Mouse (Mus musculus) embryo, embryonic 11.5 days (tissue): ENCODE measurements around the gene Lyrm7.
A peak's percentile ranks its signal among the peaks of the same experiment; 100 is the strongest.

Experiments used
- DNase-seq: peaks from one replicate; pipeline ENCODE4 v3.0.0-alpha.2; 2012; ENCODE audit warnings: low read depth, low spot score

Lyrm7 gene

DNA sequence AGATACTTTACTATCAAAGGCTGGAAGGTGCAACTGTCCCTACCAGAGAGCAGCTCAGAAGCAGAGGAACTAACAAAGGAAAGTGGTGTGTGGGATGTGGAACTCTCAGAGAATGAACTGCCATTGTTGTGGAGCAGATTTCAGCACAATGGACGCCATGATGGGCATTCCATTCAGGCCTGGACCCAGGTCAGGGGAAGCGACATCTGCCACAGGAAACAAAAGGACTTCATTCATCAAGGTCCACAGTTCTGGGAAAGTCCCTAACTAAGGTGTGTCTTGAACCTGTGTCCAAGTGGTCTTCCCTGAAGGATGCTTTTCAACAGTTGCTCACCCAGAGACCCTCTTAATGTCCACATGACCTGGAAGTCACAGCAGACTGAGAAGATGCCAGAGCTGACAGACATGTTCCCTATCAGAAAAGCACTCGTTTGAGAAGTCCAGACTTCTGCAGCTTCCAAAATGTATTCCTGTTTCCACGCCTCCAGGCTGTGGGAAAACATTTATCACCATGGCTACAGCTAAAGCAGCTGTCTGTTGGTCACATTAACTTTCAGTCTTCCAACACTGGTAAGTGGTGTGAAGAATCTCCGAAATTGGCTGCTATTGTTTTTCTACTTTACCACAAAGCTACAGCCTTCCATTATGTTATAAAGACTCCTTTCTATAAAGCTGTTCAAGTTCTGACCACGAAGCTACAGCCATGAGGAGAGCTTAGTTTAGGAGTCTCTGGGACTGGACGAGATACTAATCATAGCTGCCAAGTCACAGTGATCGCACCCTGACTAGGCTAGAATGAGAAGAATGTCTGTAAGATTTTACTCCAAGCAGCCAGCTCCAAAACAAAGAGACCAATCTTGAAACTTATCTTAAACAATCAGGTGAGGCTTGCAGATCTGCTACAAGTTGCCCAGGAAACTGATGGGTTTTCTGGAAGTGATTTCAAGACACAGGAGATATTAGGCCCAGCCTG, 15.0 kb downstream of the Lyrm7 start:
- DNase-seq, result no peak

DNA sequence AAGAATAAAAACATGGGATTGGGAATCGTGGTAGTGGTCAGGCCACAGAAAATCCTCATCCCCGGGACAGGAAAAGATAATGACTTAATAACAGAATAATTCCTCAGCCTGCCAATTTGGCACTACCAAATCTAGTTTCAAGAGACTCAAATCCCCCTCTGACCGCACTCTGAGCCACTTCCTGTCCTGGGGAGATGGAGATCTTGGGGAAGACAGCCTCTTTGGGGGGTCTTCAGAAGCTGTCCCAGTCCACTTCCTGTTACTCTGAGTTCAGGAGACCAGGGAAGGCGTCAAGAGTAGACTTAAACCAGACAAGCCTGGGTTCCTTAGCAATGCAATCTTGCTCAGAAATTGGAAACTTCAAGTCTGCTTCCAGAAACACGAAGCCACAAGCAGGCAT, 15.8 kb downstream of the Lyrm7 start:
- no peak for DNase-seq

DNA sequence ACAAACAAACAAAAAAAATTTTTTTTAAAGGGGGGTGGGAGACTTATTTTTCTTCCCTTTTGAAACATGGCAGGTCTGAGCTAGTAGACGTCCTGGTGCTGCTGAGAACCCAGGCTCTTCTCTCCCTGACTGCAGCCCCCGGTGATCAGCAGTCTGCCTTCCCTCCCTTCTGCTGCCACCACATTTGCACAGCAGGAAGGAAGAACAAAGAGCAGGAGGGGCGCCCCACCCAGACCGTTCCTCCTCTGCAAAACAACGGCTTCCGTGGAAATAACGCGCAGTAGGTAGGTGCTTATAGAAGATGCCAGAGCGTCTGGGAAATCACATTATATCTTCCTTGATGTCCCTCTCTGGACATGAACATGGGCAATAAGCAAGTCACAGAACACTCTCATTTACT, 16.3 kb downstream of the Lyrm7 start:
- no peak for DNase-seq

DNA sequence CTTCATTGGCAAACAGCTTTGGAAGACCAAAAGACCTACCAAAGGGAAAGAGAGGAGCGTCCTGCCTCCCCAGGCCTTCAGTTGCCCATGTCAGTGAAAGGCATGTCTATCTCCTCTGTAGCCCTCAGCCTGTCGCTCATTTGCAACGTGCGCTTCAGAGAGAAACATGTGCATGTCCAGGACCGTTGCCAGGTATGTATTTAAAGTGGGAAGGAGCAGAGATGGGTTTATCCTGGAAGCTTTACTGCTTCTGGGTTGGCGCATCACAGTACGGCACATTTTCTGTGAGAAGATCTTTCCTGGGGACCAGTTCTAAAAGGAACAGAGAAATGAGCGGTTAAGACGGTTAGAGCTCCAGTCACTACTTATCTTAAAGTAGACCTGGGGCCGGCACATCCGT, 19.8 kb downstream of the Lyrm7 start:
- DNase-seq, result no peak

DNA sequence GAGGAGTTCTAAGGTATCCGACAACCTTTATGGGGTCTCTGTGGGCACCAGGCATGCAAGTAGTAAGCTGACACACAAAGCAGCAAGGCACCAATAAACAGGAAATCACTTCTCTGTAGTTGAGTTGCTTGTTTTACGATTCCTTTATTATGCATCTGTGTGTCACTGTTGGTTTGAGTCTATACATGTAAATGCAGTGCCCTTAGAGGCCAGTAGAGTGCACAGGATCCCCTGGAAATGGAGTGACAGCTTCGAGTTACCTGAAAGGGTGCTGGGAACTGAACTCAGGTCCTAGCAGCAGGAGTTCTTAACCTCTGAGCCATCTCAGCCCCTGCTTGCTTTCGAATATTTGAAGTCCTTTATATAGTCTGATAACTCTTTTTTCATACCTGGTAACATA, 21.0 kb downstream of the Lyrm7 start:
- DNase-seq, result no peak

DNA sequence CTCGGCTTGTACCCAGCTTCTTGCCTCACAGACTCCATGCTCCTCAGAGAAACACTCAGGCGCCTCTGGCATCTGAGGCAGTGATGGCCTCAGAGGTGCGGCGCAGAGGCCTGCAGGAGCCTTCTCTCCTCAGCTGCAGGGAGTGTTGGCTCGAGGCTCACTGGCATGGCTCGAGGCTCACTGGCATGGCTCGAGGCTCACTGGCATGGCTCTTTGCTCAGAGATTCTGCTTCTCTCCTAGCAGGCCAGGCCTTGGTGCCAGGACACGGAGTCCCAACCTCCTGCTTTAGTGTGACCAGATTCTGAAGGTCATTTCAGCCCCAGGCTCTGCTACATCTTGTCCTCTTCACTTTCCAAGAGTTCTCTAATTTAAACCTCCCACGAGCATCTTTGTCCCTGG, 24.6 kb downstream of the Lyrm7 start:
- no peak for DNase-seq

DNA sequence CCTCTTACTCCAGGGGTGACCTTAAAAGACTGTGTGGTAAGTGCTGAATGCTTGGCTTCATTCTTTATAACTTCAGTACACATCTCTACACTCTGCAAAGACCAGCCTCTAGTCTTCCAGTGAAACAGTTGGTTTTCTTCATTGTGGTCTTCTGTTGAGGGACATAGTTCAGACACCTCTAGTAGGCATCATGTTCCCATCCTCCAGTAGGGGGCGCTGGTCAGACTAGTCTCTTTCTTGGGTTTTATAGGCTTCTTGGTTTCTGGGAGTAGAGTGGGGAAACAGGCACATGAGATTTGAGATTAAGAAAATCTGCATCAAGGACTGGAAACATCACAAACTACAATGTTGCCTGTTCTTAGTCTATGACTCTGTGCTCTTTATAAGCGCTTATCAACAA, 26.1 kb downstream of the Lyrm7 start:
- no peak for DNase-seq

DNA sequence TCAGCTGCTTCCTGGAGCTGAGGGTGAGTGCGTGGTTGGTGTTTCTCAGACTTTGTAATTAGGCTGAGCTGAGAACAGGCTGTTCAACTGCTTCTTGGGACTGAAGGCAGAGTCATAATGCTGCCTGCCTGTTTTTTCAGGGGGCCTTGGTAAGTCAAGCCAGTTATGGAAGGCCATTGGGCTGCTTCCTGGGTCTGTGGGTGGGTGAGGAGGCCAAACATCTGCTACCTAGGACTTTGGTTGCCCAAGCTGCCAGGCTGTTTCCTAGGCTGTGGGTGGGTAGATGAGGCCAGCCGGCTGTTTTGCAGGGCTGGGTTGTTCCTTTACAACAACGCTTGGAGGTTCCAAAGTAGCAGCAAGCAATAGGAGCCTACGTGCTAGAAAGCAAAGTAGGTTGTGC, 26.9 kb downstream of the Lyrm7 start:
- no peak for DNase-seq

DNA sequence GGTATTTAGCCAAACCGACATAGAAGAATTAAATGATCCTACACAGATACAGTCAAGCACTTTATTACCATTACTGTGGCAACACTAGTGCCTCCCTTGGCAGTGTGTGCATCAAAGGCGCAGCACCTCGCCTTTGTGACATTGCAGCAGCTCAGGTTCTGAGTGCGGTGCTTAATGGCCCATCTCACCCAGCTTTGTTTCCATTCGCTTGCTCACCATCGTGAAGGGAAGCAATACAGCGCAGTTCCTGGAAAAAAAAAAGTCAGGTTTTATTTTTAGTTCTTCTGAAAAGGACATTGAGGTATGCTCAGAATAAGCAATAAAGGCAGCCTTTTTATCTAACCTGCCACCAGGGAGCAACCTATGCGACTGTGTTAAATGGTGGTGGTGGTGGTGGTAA, 33.9 kb downstream of the Lyrm7 start:
- DNase-seq, result no peak

DNA sequence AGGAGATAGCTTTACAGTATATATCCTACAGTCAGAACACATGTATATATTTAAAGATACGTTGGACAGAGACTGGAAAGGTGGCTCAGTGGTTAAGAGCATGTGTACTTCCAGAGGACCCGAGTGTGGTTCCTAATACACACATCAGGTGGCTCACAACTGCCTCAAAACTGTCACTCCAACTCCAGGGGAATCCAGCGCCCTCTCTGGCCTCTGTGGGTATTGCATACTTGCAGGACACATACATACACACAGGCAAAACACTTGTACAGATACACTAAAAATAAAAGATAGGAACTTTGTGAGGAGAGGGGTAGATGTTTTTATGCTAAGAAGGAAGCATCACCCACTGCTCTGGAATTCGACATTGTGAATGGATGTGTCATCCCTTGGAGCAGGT, 34.9 kb downstream of the Lyrm7 start:
- DNase-seq, result no peak

DNA sequence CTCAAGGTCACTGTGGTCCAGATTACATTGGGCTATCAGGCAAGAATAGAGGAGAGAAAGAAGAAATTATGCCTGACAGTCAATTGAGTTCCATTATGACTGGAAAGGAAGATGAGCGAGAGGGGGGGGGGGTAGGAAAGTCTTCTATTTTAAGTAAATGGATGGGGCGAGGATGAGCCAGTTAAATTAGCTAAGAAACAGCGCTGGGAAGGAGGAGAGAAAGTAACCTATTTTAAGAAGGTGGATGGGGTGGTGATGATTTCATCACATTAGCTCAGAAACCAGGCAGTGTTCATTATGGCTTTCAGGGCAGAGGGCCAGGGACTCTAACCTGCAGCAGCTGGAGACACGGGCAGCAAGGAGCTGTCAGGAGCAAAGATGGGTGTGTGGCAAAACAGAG, 37.2 kb downstream of the Lyrm7 start:
- no peak for DNase-seq

DNA sequence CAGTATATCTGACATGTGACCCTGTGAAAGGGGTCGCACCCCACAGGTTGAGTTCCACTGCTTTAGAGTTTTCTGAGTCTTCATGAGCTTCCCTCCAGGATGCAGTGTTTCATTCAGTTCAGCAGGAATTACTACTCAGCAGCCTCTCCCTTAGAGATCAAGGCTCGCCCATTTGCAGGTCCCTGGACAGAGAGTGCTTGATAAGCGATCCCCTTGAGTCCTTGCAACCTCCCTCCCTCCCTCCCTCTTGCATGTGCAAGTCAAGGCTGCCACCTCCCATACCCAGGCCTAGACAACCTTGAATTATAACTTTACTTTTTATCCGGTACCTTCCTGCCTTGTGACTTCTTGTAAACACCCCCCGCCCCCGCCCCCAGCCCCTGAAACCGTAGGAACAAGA, 41.2 kb downstream of the Lyrm7 start:
- no peak for DNase-seq

DNA sequence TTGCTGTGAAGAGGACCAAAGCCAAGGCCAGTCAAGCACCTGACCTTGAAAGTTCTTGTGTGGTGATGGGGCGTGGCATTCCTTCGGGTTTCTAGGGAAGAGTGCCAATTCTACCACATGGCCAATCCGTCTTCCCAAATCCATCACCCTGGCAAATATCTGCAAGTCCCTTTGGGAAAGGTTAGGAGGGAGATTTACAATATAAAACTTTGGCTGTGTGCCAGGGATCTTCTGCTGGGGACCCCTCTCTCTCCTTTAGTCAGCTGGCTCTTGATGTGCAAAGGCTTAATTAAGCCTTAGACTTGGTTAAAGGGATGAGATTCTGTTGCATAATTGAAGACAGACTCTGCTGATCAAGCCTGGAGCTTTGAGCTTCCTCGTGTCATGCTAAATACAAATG, 43.3 kb downstream of the Lyrm7 start:
- no peak for DNase-seq

DNA sequence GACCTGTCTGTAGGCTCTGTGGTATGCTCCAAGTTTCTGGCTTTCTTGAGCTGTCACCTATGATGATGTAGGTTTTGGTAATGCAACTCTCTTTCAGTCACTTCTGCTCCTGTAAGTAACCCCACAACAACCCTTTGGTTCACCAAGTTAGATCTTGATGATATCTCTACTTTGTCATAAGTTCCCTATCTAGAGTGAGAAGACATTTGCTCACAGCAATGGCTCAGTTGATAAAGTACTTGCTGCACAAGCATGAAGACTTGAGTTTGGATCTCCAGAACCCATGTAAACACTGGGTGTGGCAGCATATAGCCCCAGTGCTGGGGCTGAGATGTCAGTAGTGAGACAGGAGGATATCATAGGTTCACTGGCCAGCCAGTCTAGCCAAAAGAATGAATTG, 45.1 kb downstream of the Lyrm7 start:
- no peak for DNase-seq

DNA sequence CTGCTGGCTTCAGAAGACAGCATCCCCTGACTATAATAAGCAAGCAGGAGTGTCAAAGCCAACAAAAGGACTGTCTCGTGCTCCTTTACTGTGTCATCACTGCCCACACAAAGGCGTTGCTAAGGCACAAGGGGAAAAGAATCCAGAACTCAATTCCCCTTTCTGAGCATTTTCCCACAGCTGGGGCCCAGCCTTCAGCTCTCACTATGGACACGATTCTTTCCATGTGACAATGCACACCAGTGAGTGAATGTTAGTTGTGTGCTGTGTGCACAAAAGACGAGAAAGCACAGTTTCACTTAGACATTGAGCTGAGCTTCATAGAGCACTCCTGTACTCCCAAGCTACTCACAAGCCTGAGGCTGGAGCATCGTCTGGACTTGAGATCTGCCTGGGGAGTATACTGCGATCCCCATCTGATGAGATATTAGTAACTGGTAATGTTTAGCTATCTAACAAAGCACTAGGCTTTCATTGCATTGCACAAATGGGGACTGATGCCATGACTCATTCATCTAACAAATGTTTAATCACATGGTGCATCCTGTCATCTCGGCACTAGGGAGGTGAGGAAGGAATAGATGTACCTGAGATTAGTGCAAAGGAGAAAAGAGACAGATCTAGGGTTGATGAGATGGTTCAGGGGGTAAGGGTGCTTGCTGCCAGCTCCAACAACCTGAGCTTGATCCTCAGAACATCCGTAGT, 47.8 kb downstream of the Lyrm7 start:
- DNase-seq, result peak; percentile 37

DNA sequence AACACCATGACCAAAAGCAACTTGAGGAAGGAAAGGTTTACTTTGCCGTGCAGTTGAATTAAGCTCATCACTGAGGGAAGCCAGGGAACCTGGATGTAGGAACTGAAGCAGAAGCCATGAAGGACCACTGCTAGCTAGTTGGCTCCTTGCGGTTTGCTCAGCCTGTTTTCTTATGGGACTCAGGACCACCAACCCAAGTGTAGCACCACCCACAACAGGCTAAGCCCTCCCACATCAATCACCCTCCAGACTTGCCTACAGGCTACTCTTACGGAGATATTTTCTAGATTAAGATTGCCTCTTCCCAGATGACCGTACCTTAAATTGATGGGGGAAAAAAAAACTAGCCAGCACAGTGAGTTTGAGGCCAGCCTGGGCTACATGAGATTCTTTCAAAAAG, 48.4 kb downstream of the Lyrm7 start:
- no peak for DNase-seq

DNA sequence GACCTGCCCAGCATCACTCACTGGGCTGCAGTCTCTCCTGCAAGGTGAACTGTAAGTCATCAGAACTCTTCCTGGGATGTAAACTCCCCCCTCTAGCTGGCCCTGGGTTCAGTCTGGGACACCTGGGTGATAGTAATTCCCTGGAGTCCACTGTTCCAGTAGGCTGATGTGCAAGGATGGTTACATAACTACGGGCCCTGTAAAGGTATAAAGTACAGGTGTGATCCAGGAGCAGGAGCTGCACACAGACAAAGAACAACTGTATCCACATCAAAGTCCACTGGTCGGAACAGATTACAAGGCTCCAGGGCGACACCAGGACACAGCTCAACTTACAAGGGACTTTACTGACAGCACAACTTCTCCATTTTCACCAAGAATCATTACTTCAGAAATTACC, 49.7 kb downstream of the Lyrm7 start:
- DNase-seq, result no peak

DNA sequence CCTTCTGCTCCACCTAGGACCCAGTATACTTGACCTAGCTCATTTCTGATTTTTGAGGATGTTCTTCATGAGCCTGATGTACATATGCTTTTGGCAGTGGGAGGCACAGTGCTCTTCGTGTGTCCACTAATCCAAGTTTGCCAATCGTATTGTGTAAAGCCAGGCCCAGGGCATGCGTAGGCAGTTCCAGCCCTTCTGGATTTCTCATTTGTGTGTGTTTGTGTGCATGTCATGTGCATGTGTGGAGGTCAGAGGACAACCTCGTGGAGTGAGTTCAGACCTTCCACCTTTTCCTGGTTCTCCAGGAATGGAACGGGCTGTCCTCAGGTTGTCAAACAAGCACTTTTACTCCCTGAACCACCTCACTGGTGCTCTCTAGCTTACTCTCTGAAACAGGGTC, 51.1 kb downstream of the Lyrm7 start:
- no peak for DNase-seq

DNA sequence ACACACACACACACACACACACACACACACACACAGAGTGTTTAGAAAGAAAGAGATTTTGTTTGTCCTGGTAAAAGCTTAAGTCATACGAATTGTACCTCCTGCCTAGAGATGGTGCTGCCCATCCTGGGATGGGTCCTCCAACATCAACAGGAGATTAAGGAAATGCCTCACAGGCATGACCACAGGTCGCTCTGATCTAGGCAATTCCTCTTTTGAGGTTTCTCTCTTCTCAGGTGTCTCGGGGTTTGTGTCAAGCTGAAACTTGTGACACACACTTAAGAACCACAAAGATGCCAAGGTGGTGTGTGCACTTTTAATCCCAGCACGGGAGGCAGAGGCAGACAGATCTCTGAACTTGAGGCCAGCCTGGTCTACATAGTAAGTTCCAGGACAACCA, 52.5 kb downstream of the Lyrm7 start:
- no peak for DNase-seq

DNA sequence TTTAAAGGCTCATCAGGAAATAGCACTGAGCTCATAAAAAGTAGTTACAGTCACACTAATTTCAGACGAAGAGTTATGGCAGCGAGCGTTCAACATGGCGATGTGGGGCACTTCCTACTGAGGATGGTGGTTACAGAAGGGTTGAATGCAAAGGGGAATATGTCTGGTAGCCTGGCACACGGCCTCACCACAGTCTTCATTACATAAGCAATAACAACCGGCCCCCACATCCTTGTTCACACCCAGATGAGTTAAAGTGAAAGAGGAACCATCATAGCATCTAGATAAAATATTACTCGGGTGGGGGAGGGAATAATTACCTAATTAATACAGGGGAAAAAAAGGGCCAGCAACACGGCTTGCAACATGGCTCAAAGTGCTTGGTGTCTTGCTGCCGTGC, 53.0 kb downstream of the Lyrm7 start:
- DNase-seq, result no peak

DNA sequence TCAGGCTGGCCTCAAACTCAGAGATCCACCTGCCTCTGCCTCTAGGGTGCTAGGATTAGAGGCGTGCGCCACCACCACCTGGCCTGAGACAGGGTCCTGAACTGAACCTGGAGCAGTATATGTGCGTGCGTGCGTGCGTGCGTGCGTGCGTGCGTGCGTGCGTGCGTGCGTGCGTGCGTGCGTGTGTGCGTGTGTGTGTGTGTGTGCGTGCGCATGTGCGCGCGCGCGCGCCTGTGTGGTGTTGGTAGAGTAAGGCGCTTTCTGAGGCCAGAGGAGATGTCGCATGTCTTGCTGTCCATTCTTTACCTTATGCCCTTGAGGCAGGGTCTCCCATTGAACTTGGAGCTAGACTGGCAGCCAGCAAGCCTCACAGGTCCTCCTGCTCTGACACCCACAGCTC, 53.8 kb downstream of the Lyrm7 start:
- no peak for DNase-seq

DNA sequence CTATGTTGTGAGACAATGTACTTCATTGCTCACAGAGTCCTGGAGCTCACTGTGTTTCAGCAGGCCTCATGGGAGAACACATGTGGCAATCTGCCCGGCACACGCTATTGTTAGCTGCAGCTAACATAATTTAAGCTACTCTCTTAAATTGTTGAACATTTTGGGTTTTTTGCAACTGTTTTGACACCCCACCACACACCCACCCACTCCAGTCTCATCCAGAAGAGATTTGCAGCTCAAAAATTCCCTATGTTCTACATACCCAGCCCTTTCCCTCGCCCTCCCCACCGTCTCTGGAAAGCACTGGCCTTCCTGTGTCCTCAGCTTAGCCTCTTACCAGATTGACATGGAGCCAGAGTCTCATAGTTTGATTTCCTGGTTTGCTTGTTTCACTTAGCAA, 55.5 kb downstream of the Lyrm7 start:
- DNase-seq, result no peak

DNA sequence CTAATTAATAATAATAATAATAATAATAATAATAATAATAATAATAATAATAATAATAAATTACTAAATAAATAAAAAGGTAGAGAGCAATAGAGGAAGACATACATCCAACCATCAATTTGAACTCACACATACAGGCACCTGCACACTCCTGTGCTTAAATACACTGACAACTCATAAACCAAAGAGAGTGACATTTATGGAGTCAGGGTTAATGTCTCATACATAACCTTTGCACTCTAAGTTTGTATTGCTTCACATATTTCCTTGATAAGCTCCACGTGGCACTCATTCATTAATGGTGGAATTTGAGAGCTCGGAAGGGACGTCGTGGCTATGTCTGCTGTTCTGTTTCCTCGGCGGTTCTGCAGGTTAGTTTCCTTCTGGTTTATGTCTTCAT, 58.1 kb downstream of the Lyrm7 start:
- no peak for DNase-seq
